Mouse (Mus musculus): Measurements from ENCODE around the gene Trap1. TPM values are rescaled to one million over a fixed set of nuclear protein-coding genes. Genes with fewer than 3 reads are reported as not detected.

The Trap1 gene
- polyA plus RNA-seq (2017; shearing (Covaris generic)) = 74.7 TPM

DNA sequence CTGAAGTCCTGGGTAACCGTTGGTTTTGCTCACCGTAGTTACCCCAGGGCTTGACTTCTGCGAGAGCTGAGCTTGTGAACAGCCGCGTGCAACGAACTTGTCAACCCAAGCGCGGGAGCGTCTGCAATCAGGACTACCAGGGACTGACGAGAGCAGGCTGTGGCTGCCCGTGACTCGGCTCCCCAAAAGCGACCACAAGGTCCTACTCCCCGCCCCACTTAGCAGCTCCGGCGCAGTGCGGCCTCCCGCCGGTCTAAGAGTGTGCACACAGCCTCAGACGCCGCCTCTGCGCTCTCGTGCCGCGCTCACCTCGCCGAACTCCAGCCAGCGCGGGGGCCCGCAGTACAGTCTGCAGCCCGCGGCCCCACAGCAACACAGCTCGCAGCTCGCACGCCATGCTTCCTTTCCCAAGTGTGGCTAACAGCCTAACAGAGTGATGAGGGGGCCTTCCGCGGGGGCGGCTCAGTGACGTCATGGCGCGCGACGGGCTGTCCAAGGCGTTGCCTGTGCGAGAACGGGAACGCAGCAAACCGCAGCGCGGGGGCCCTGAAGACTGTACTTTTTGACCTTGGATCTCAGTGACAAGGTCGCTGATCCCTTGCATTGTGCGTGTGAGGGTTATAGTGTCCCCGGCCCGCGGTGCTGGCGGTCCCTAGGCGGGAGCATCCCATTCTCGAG, at the start of gene Trap1:
TSS of gene Trap1 (minus strand) at position 444 of the 678 bp plus-strand sequence.

DNA sequence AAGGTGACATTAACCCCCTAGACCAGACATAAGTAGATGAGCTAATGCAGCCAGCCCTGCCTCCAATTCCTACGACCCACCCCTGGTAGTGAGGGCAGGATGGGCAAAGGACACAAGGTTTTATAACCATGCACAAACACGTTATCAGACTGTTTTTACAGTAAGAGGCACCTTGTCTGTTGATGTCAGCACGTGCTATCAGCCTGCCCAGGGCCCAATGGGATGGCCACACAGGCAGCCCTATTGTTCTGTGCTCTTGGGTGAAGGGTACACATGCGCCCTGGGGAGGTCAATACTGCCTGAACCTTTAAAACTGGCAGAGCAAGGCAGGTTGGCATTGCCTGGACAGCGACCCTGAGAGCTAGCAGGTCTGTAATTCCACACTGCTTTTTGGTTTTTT, 40.8 kb downstream of the Trap1 start, which contains the start of gene Dnase1:
TSS of gene Dnase1 (plus strand) at position 136 of the 400 bp plus-strand sequence.

GRCm38 (mm10) chr16:4003489-4004398, 73.9 kb downstream of the Trap1 start, which contains the start of gene Slx4:
Slx4 (minus strand) TSS chr16:4003770.

Other genes with a start within 250 kb of the Trap1 start
- not detected for gene Olfr15, start 246.9 kb downstream of the Trap1 start, polyA plus RNA-seq (2017; shearing (Covaris generic))
- 0.84 TPM for gene Zfp174, start 230.6 kb downstream of the Trap1 start, polyA plus RNA-seq (2017; shearing (Covaris generic))
- 140 TPM for gene Naa60, start 205.5 kb downstream of the Trap1 start, polyA plus RNA-seq (2017; shearing (Covaris generic))
- gene Zfp597, start 193.3 kb downstream of the Trap1 start, polyA plus RNA-seq (2017; shearing (Covaris generic)) = 15.1 TPM
- gene Gm20695, start 193.2 kb downstream of the Trap1 start, polyA plus RNA-seq (2017; shearing (Covaris generic)) = not detected
- gene 1700037C18Rik, start 169.1 kb downstream of the Trap1 start, polyA plus RNA-seq (2017; shearing (Covaris generic)) = 10.6 TPM
- gene Cluap1, start 169.0 kb downstream of the Trap1 start, polyA plus RNA-seq (2017; shearing (Covaris generic)) = 37.5 TPM
- 93.6 TPM for gene Nlrc3, start 101.2 kb downstream of the Trap1 start, polyA plus RNA-seq (2017; shearing (Covaris generic))
- 44.9 TPM for gene Slx4, start 74.1 kb downstream of the Trap1 start, polyA plus RNA-seq (2017; shearing (Covaris generic))
- gene Dnase1, start 40.9 kb downstream of the Trap1 start, polyA plus RNA-seq (2017; shearing (Covaris generic)) = 4.9 TPM
- gene Crebbp, start 136.2 kb upstream of the Trap1 start, polyA plus RNA-seq (2017; shearing (Covaris generic)) = 26.6 TPM

Data from activated CD4-positive, CD25-positive, alpha-beta regulatory T cell, adult 9 weeks (primary cell).